Mouse (Mus musculus): ENCODE data around the gene Cd40. TPM values are rescaled to one million over a fixed set of nuclear protein-coding genes. Genes with fewer than 3 reads are reported as not detected.

The Cd40 gene
- polyA plus RNA-seq, 1 experiment from 2014 or later: 7.7 TPM

DNA sequence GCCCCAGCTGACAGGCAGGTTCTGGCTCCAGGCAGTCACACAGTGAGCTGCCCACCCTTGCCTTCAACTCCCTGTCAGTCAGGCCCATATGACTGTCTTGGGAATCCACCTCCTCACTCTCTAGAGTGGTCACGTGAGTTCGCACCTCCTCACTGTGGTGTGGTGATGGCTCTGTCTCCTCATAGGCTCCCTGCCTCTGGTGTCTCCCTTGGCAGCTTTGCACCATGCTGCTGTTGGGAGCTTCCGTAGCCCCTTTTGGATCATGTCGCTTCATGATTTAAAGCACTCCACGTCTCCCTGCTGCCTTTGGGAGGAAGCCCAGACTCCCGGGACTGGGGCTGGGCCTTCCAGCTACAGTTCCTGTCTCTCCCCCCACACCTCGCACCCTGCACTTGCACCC, 9.1 kb downstream of the Cd40 start:
- Histone ChIP-seq H3K4me3 (ENCODE audit: low read depth, low read length) (no peak overlapping the region), H3K9ac (ENCODE audit: low read depth, low read length) (no peak overlapping the region), H3K4me2 (no peak overlapping the region), H3K27ac (ENCODE audit: low read depth, low read length) (no peak overlapping the region), H3K36me3 (ENCODE audit: control insufficient read depth, insufficient read depth, low read length) (no peaks in the 10 kb centered on the region), H3K9me3 (ENCODE audit: control insufficient read depth, low read length) (no peaks in the 10 kb centered on the region), H3K4me1 (replicated peaks; ENCODE audit: control insufficient read depth, insufficient read depth, low read length) (no peaks in the 10 kb centered on the region), H3K27me3 (replicated peaks; ENCODE audit: control insufficient read depth, insufficient read depth, low read length) (no peaks in the 10 kb centered on the region; the same call in 1 of the 2 replicates)
- DNase-seq (ENCODE audit: low spot score) (no peak), ATAC-seq (replicated peaks; ENCODE audit: low FRiP score) (no peak)
- WGBS: 51% methylated on average over 7 of the region's 7 CpGs

DNA sequence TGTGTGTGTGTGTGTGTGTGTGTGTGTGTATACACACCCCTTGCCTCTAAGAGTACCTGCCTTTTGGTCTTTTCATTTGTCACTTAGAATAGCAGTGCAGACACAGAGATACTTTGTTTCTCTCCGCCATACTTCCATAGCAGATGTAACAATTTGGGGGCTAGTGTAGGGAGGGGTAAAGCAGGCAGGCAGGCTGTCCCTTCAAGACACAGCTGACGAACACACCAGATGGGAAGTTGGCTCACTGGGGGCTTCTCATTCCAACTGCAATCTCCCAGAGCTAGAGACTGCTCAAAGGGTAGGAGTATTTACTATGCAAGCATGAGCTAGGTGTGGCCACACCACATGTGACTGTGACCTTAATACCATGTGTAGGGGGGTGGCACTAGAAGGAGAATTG, 13.4 kb downstream of the Cd40 start:
- Histone ChIP-seq H3K9me3 (ENCODE audit: control insufficient read depth, low read length) (no peaks in the 10 kb centered on the region), H3K27ac (ENCODE audit: low read depth, low read length) (no peak overlapping the region), H3K27me3 (replicated peaks; ENCODE audit: control insufficient read depth, insufficient read depth, low read length) (peaks cover 20% of the 10 kb centered on the region), H3K4me1 (replicated peaks; ENCODE audit: control insufficient read depth, insufficient read depth, low read length) (no peaks in the 10 kb centered on the region), H3K4me2 (no peak overlapping the region), H3K4me3 (ENCODE audit: low read depth, low read length) (no peak overlapping the region), H3K9ac (ENCODE audit: low read depth, low read length) (no peak overlapping the region), H3K36me3 (ENCODE audit: control insufficient read depth, insufficient read depth, low read length) (no peaks in the 10 kb centered on the region)
- WGBS: 73% methylated on average over 2 of the region's 2 CpGs
- ATAC-seq (replicated peaks; ENCODE audit: low FRiP score) (no peak), DNase-seq (ENCODE audit: low spot score) (no peak)

DNA sequence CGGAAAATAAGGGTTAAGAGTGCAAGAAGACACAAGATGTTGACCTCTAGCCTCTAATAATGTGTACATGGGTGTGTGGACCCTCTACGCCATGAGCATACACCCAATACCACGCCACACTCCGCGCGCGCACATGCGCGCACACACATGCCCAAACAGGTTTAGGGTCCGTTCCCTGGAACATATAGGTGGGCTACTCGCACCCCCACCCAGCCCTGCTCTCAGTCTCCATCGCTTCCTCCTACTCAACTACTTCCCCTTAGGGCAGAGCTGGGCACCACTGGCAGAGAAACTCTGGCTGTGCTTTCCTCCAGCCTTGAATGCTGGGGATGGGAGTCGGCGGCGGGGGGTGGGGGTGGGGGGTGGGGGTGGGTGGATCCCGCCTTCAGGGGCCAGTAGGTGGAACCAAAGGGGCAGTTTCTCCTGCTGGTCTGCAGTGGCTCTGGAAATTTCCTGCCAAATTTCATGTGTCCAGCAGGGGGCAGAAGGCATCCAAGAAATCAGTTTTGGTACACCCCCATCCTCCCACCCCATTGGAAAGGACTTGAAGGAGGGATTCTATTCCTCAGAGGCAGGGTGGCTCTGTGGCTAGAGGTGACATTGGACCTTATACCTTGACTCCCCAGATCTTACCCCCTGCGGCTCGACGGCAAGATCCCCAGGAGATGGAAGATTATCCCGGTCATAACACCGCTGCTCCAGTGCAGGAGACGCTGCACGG, 14.8 kb downstream of the Cd40 start:
- WGBS: 28% methylated on average over 22 of the region's 23 CpGs
- H3K4me1 ChIP-seq (replicated peaks; ENCODE audit: control insufficient read depth, insufficient read depth, low read length): no peaks in the 10 kb centered on the region
- H3K4me2 ChIP-seq: peak overlapping the region; percentile 11; the same call in 1 of the 2 replicates
- H3K27ac ChIP-seq (ENCODE audit: low read depth, low read length): no peak overlapping the region
- no peaks in the 10 kb centered on the region for H3K9me3 ChIP-seq (ENCODE audit: control insufficient read depth, low read length)
- H3K36me3 ChIP-seq (ENCODE audit: control insufficient read depth, insufficient read depth, low read length): no peaks in the 10 kb centered on the region
- peaks cover 32% of the 10 kb centered on the region for H3K27me3 ChIP-seq (replicated peaks; ENCODE audit: control insufficient read depth, insufficient read depth, low read length)
- no peak overlapping the region for H3K9ac ChIP-seq (ENCODE audit: low read depth, low read length)
- H3K4me3 ChIP-seq (ENCODE audit: low read depth, low read length): no peak overlapping the region
- DNase-seq (ENCODE audit: low spot score) (no peak), ATAC-seq (replicated peaks; ENCODE audit: low FRiP score) (no peak)

DNA sequence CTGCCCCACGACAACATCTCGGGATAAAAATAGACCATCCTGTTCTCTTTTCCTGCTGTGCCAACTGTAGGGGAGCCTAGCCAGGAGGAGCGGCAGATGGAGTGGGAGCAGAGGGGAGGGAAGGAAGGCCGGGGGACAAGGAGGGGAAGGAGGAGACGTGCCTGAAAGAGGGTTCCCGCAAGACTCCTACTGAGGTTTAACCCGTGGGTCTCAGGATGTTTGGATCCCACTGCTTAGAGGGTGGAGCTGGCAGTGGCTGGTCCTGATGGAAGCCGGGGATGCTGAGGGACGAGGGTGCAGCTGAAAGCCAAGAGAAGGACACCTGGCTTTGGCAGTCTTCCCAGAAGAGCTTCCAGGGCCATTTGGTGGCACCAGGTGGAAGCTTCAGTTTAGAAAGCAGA, 18.0 kb downstream of the Cd40 start:
- WGBS: 22% methylated on average over 9 of the region's 9 CpGs
- H3K27me3 ChIP-seq (replicated peaks; ENCODE audit: control insufficient read depth, insufficient read depth, low read length): peaks cover 62% of the 10 kb centered on the region

DNA sequence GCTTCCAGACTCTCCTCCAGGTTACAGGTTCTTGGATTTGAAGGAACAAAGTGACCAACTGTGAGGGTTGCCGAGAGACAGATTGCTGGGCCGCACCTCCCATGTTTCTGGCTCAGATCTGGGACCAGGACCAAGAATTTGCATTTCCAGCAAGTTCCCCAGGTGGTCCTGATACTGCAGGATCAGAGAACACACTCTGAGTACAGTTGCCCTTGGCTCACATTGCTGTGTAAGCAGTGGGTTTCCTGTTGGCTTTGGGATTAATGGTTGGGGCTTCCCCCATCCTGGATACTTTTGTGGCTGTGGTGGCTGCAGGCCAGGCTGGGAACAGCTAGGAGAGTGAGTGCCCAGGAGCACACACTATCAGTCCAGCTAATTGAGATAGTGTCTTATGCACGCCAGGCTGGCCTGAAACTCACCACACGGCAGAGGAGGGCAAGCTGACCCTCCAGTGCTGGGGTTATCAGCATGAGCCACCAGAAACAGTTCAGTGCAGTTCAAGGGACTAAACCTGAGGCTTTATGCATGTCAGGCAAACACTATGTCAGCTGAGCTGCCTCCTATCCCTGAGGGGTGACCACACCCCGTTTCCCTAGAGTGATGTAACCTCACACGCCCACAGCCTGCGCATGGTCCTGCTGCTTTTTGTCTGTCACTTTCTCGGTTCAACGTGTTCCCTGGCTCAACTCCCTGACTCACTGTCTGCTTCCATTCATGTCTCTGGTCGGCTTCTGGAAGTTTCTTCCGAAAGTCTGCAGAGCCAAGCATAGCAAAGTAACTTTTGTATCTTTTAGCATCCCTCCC, 18.9 kb downstream of the Cd40 start:
- ATAC-seq (replicated peaks; ENCODE audit: low FRiP score) (no peak), DNase-seq (ENCODE audit: low spot score) (no peak)
- Histone ChIP-seq H3K4me3 (ENCODE audit: low read depth, low read length) (no peak overlapping the region), H3K4me2 (no peak overlapping the region), H3K9me3 (ENCODE audit: control insufficient read depth, low read length) (no peaks in the 10 kb centered on the region), H3K9ac (ENCODE audit: low read depth, low read length) (no peak overlapping the region), H3K36me3 (ENCODE audit: control insufficient read depth, insufficient read depth, low read length) (no peaks in the 10 kb centered on the region), H3K4me1 (replicated peaks; ENCODE audit: control insufficient read depth, insufficient read depth, low read length) (no peaks in the 10 kb centered on the region), H3K27ac (ENCODE audit: low read depth, low read length) (no peak overlapping the region), H3K27me3 (replicated peaks; ENCODE audit: control insufficient read depth, insufficient read depth, low read length) (peaks cover 71% of the 10 kb centered on the region)
- WGBS: 40% methylated on average over 11 of the region's 11 CpGs

More for the DNA sequence above, 18.0 kb downstream of the Cd40 start:
- Histone ChIP-seq H3K4me1 (replicated peaks; ENCODE audit: control insufficient read depth, insufficient read depth, low read length) (no peaks in the 10 kb centered on the region), H3K27ac (ENCODE audit: low read depth, low read length) (no peak overlapping the region), H3K4me3 (ENCODE audit: low read depth, low read length) (no peak overlapping the region), H3K36me3 (ENCODE audit: control insufficient read depth, insufficient read depth, low read length) (no peaks in the 10 kb centered on the region), H3K9ac (ENCODE audit: low read depth, low read length) (no peak overlapping the region), H3K4me2 (no peak overlapping the region), H3K9me3 (ENCODE audit: control insufficient read depth, low read length) (no peaks in the 10 kb centered on the region)
- ATAC-seq (replicated peaks; ENCODE audit: low FRiP score) (no peak), DNase-seq (ENCODE audit: low spot score) (no peak)

DNA sequence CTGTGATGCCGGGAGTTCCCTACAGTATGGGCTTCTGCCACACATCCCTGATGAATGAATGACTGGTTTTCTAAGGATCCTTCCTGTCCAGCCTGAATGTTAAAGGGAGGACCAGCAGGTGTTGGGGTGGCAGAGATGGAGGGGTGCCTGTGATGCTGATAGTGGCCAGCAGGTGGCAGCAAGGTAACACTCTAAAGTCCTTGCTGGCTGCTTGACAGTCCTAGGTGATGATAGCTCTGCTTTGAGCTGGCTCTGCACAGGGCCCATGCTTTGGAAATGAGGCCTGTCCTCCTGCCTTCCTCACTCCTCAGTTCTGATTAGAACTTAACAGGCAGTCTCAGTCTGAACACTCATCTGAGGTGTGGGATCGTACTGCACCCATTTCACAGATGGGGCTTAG, 19.5 kb downstream of the Cd40 start:
- DNase-seq (ENCODE audit: low spot score) (peak; percentile 59), ATAC-seq (replicated peaks; ENCODE audit: low FRiP score) (0 out of 2 replicates have a peak, but pooled peaks have one; percentile 20)
- Histone ChIP-seq H3K4me3 (ENCODE audit: low read depth, low read length) (no peak overlapping the region), H3K9ac (ENCODE audit: low read depth, low read length) (no peak overlapping the region), H3K27me3 (replicated peaks; ENCODE audit: control insufficient read depth, insufficient read depth, low read length) (peaks cover 78% of the 10 kb centered on the region), H3K9me3 (ENCODE audit: control insufficient read depth, low read length) (no peaks in the 10 kb centered on the region), H3K27ac (ENCODE audit: low read depth, low read length) (no peak overlapping the region), H3K4me1 (replicated peaks; ENCODE audit: control insufficient read depth, insufficient read depth, low read length) (no peaks in the 10 kb centered on the region), H3K4me2 (no peak overlapping the region), H3K36me3 (ENCODE audit: control insufficient read depth, insufficient read depth, low read length) (no peaks in the 10 kb centered on the region)
- 33% methylated on average over 2 of the region's 2 CpGs for WGBS

DNA sequence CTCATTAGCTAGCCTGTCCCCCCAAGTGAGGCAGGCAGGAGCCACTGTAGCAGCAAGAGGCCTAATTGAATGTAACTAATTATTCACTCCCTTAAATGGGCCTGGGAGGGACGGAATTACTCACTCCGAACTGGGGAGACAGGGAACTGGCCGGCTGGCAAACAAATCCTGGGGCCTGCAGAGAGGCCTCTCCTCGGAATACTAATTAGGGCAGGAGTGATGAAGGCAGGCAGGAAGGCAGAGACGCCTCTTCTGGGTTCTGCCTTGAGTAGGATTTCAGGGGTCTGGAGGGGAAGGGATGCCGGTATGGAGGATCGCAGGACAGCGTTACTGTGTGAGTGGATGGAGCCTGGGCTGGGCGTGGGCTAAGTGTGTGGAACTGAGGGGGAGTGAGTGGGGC, 21.6 kb downstream of the Cd40 start:
- Histone ChIP-seq H3K4me3 (ENCODE audit: low read depth, low read length) (no peak overlapping the region), H3K9ac (ENCODE audit: low read depth, low read length) (no peak overlapping the region), H3K9me3 (ENCODE audit: control insufficient read depth, low read length) (no peaks in the 10 kb centered on the region), H3K4me1 (replicated peaks; ENCODE audit: control insufficient read depth, insufficient read depth, low read length) (no peaks in the 10 kb centered on the region), H3K27me3 (replicated peaks; ENCODE audit: control insufficient read depth, insufficient read depth, low read length) (peaks cover 85% of the 10 kb centered on the region), H3K27ac (ENCODE audit: low read depth, low read length) (no peak overlapping the region), H3K36me3 (ENCODE audit: control insufficient read depth, insufficient read depth, low read length) (no peaks in the 10 kb centered on the region), H3K4me2 (no peak overlapping the region)
- ATAC-seq (replicated peaks; ENCODE audit: low FRiP score) (no peak), DNase-seq (ENCODE audit: low spot score) (no peak)
- WGBS: 10% methylated on average over 9 of the region's 9 CpGs

DNA sequence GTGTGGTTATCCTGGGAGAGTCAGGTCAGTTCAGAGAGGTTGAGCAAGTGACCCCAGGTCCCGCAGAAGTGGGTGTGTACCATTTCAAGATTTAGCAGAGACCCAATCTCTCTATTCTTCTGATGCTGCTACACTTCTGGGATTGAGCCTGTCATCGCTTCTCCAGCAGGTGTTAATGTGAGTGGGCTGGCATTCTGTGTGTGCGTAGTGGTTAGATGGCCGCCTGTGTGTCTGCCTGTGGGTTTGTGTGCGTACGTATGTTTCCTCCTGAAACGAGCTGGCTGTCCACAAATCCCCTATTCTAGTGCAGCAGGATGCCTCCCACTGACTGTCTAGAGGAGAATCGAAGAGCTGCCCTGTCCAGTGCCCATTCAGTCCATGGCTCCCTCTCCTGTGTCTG, 22.6 kb downstream of the Cd40 start:
- no peak for ATAC-seq (replicated peaks; ENCODE audit: low FRiP score)
- no peak overlapping the region for H3K27ac ChIP-seq (ENCODE audit: low read depth, low read length)
- 64% methylated on average over 8 of the region's 8 CpGs for WGBS

DNA sequence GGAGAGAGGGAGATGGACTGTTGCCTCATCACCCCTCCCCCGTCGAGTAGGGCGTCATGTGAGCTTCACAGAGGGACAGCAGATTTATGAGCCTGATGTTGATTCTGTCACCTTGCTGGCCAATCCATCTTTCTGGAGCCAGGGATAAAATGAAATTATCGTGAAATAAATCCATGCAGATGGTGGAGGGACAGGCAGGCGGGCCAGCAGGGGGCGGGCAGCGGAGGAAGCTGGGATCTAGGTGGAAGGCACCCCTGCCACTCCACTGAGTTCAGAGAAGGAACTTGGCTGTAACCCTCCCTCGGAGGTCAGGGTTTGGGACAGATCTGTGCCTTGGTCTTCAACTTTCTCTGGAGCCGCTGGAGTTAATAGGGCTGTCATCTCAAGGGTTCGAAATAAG, 23.2 kb downstream of the Cd40 start:
- Histone ChIP-seq H3K4me1 (replicated peaks; ENCODE audit: control insufficient read depth, insufficient read depth, low read length) (no peaks in the 10 kb centered on the region), H3K27me3 (replicated peaks; ENCODE audit: control insufficient read depth, insufficient read depth, low read length) (peaks cover 75% of the 10 kb centered on the region), H3K27ac (ENCODE audit: low read depth, low read length) (no peak overlapping the region), H3K4me2 (no peak overlapping the region), H3K36me3 (ENCODE audit: control insufficient read depth, insufficient read depth, low read length) (no peaks in the 10 kb centered on the region), H3K4me3 (ENCODE audit: low read depth, low read length) (no peak overlapping the region), H3K9ac (ENCODE audit: low read depth, low read length) (no peak overlapping the region), H3K9me3 (ENCODE audit: control insufficient read depth, low read length) (no peaks in the 10 kb centered on the region)
- no peak for DNase-seq (ENCODE audit: low spot score)
- no peak for ATAC-seq (replicated peaks; ENCODE audit: low FRiP score)
- 19% methylated on average over 10 of the region's 10 CpGs for WGBS

More for the DNA sequence above, 22.6 kb downstream of the Cd40 start:
- Histone ChIP-seq H3K4me2 (no peak overlapping the region), H3K9ac (ENCODE audit: low read depth, low read length) (no peak overlapping the region), H3K36me3 (ENCODE audit: control insufficient read depth, insufficient read depth, low read length) (no peaks in the 10 kb centered on the region), H3K9me3 (ENCODE audit: control insufficient read depth, low read length) (no peaks in the 10 kb centered on the region), H3K4me1 (replicated peaks; ENCODE audit: control insufficient read depth, insufficient read depth, low read length) (no peaks in the 10 kb centered on the region), H3K4me3 (ENCODE audit: low read depth, low read length) (no peak overlapping the region), H3K27me3 (replicated peaks; ENCODE audit: control insufficient read depth, insufficient read depth, low read length) (peaks cover 81% of the 10 kb centered on the region)
- no peak for DNase-seq (ENCODE audit: low spot score)
